Mouse (Mus musculus): ENCODE data around the gene Akirin1.

DNA sequence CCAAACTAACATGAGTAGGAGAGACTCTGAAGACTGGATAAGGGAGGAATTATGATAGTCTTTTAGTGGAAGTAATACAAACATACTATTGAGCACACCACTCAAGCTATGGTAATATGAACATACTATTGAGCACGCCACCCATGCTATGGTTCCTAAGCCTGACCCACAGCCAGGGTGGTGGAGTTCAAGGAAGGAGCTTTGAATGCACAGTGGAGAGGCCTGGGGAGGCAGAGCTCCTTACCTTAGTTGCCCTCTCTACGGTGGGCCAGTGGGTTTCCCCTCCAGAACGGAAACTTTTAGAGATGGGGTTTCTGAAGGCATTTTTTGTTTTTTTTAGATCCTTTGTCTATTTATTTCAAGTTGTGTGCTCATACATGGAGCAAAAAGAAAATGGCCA is 47.3 kb upstream of the Akirin1 start:
- TF ChIP-seq CTCF (IDR thresholded peaks at IDR 0.05) (no peak), POLR2A (IDR thresholded peaks at IDR 0.05; ENCODE audit: insufficient read depth, low read depth, low read length) (no peak)

All from heart, adult 2 months (tissue).